Mouse (Mus musculus): ENCODE data around the gene Rhbdf1. TPM values are rescaled to one million over a fixed set of nuclear protein-coding genes. Genes with fewer than 3 reads are reported as not detected.

Rhbdf1 gene
- polyA plus RNA-seq, 1 experiment from 2014 or later: 39.5 TPM

- Histone ChIP-seq H3K36me3 (ENCODE audit: control insufficient read depth, insufficient read depth, low read length) (no peaks in the 10 kb centered on the region), H3K27me3 (ENCODE audit: control insufficient read depth, insufficient read depth, low read length) (no peaks in the 10 kb centered on the region), H3K9me3 (ENCODE audit: control insufficient read depth, low read length) (no peaks in the 10 kb centered on the region), H3K4me2 (replicated peaks; ENCODE audit: low read depth, low read length) (no peak within 1 kb of the TSS), H3K4me1 (ENCODE audit: control insufficient read depth, insufficient read depth, low read length) (no peaks in the 10 kb centered on the region), H3K27ac (ENCODE audit: low read depth, low read length) (no peak within 1 kb of the TSS), H3K9ac (ENCODE audit: low read depth, low read length) (no peak within 1 kb of the TSS), H3K4me3 (ENCODE audit: low read length) (no peak within 1 kb of the TSS)
- WGBS: 68% methylated on average over 10 of the region's 10 CpGs
- ATAC-seq (ENCODE audit: low FRiP score, low TSS enrichment): no peak
Observed at GRCm38 (mm10) chr11:32200075-32200601, 22.0 kb downstream of the Rhbdf1 start, which contains the start of gene Il9r. TSS of gene Il9r (minus strand) at chr11:32200279.

- no peak overlapping the region for H3K9ac ChIP-seq (ENCODE audit: low read depth, low read length)
- H3K9me3 ChIP-seq (ENCODE audit: control insufficient read depth, low read length): no peaks in the 10 kb centered on the region
- no peak for ATAC-seq (ENCODE audit: low FRiP score, low TSS enrichment)
- H3K36me3 ChIP-seq (ENCODE audit: control insufficient read depth, insufficient read depth, low read length): no peaks in the 10 kb centered on the region
- WGBS: 39% methylated on average over 6 of the region's 6 CpGs
- H3K4me2 ChIP-seq (replicated peaks; ENCODE audit: low read depth, low read length): no peak overlapping the region
- no peaks in the 10 kb centered on the region for H3K27me3 ChIP-seq (ENCODE audit: control insufficient read depth, insufficient read depth, low read length)
- H3K4me1 ChIP-seq (ENCODE audit: control insufficient read depth, insufficient read depth, low read length): no peaks in the 10 kb centered on the region
- H3K4me3 ChIP-seq (ENCODE audit: low read length): no peak overlapping the region
- no peak overlapping the region for H3K27ac ChIP-seq (ENCODE audit: low read depth, low read length)
Observed at GRCm38 (mm10) chr11:32199230-32199629, 22.9 kb downstream of the Rhbdf1 start.

GRCm38 (mm10) chr11:32198256-32198955, 23.7 kb downstream of the Rhbdf1 start:
- no peak for ATAC-seq (ENCODE audit: low FRiP score, low TSS enrichment)
- Histone ChIP-seq H3K4me3 (ENCODE audit: low read length) (no peak overlapping the region), H3K4me2 (replicated peaks; ENCODE audit: low read depth, low read length) (no peak overlapping the region), H3K27ac (ENCODE audit: low read depth, low read length) (no peak overlapping the region), H3K9me3 (ENCODE audit: control insufficient read depth, low read length) (no peaks in the 10 kb centered on the region), H3K9ac (ENCODE audit: low read depth, low read length) (no peak overlapping the region), H3K27me3 (ENCODE audit: control insufficient read depth, insufficient read depth, low read length) (no peaks in the 10 kb centered on the region), H3K4me1 (ENCODE audit: control insufficient read depth, insufficient read depth, low read length) (no peaks in the 10 kb centered on the region), H3K36me3 (ENCODE audit: control insufficient read depth, insufficient read depth, low read length) (no peaks in the 10 kb centered on the region)
- 70% methylated on average over 14 of the region's 14 CpGs for WGBS

GRCm38 (mm10) chr11:32197766-32198165, 24.3 kb downstream of the Rhbdf1 start:
- no peaks in the 10 kb centered on the region for H3K27me3 ChIP-seq (ENCODE audit: control insufficient read depth, insufficient read depth, low read length)
- no peaks in the 10 kb centered on the region for H3K36me3 ChIP-seq (ENCODE audit: control insufficient read depth, insufficient read depth, low read length)
- H3K27ac ChIP-seq (ENCODE audit: low read depth, low read length): no peak overlapping the region
- no peaks in the 10 kb centered on the region for H3K9me3 ChIP-seq (ENCODE audit: control insufficient read depth, low read length)
- ATAC-seq (ENCODE audit: low FRiP score, low TSS enrichment): no peak
- no peak overlapping the region for H3K4me3 ChIP-seq (ENCODE audit: low read length)
- H3K9ac ChIP-seq (ENCODE audit: low read depth, low read length): no peak overlapping the region
- WGBS: 27% methylated on average over 3 of the region's 3 CpGs
- no peak overlapping the region for H3K4me2 ChIP-seq (replicated peaks; ENCODE audit: low read depth, low read length)
- H3K4me1 ChIP-seq (ENCODE audit: control insufficient read depth, insufficient read depth, low read length): no peaks in the 10 kb centered on the region

- no peaks in the 10 kb centered on the region for H3K27me3 ChIP-seq (ENCODE audit: control insufficient read depth, insufficient read depth, low read length)
- no peak overlapping the region for H3K9ac ChIP-seq (ENCODE audit: low read depth, low read length)
- H3K9me3 ChIP-seq (ENCODE audit: control insufficient read depth, low read length): no peaks in the 10 kb centered on the region
- H3K4me3 ChIP-seq (ENCODE audit: low read length): no peak overlapping the region
- H3K4me1 ChIP-seq (ENCODE audit: control insufficient read depth, insufficient read depth, low read length): no peaks in the 10 kb centered on the region
- 56% methylated on average over 6 of the region's 6 CpGs for WGBS
- no peak for ATAC-seq (ENCODE audit: low FRiP score, low TSS enrichment)
- H3K36me3 ChIP-seq (ENCODE audit: control insufficient read depth, insufficient read depth, low read length): no peaks in the 10 kb centered on the region
- no peak overlapping the region for H3K27ac ChIP-seq (ENCODE audit: low read depth, low read length)
- no peak overlapping the region for H3K4me2 ChIP-seq (replicated peaks; ENCODE audit: low read depth, low read length)
Observed at GRCm38 (mm10) chr11:32196727-32197126, 25.4 kb downstream of the Rhbdf1 start.

GRCm38 (mm10) chr11:32195867-32196540, 26.1 kb downstream of the Rhbdf1 start:
- no peaks in the 10 kb centered on the region for H3K9me3 ChIP-seq (ENCODE audit: control insufficient read depth, low read length)
- H3K27ac ChIP-seq (ENCODE audit: low read depth, low read length): no peak overlapping the region
- ATAC-seq (ENCODE audit: low FRiP score, low TSS enrichment): no peak
- no peaks in the 10 kb centered on the region for H3K27me3 ChIP-seq (ENCODE audit: control insufficient read depth, insufficient read depth, low read length)
- H3K36me3 ChIP-seq (ENCODE audit: control insufficient read depth, insufficient read depth, low read length): no peaks in the 10 kb centered on the region
- no peak overlapping the region for H3K4me3 ChIP-seq (ENCODE audit: low read length)
- no peaks in the 10 kb centered on the region for H3K4me1 ChIP-seq (ENCODE audit: control insufficient read depth, insufficient read depth, low read length)
- H3K9ac ChIP-seq (ENCODE audit: low read depth, low read length): no peak overlapping the region
- no peak overlapping the region for H3K4me2 ChIP-seq (replicated peaks; ENCODE audit: low read depth, low read length)
- WGBS: 45% methylated on average over 11 of the region's 11 CpGs

- Histone ChIP-seq H3K9me3 (ENCODE audit: control insufficient read depth, low read length) (no peaks in the 10 kb centered on the region), H3K27me3 (ENCODE audit: control insufficient read depth, insufficient read depth, low read length) (no peaks in the 10 kb centered on the region), H3K27ac (ENCODE audit: low read depth, low read length) (no peak overlapping the region), H3K4me1 (ENCODE audit: control insufficient read depth, insufficient read depth, low read length) (no peaks in the 10 kb centered on the region), H3K9ac (ENCODE audit: low read depth, low read length) (no peak overlapping the region), H3K36me3 (ENCODE audit: control insufficient read depth, insufficient read depth, low read length) (no peaks in the 10 kb centered on the region), H3K4me3 (ENCODE audit: low read length) (no peak overlapping the region), H3K4me2 (replicated peaks; ENCODE audit: low read depth, low read length) (no peak overlapping the region)
- no peak for ATAC-seq (ENCODE audit: low FRiP score, low TSS enrichment)
- WGBS: 83% methylated on average over 5 of the region's 5 CpGs
Observed at GRCm38 (mm10) chr11:32194626-32195025, 27.5 kb downstream of the Rhbdf1 start.

- no peaks in the 10 kb centered on the region for H3K27me3 ChIP-seq (ENCODE audit: control insufficient read depth, insufficient read depth, low read length)
- 78% methylated on average over 10 of the region's 10 CpGs for WGBS
- no peaks in the 10 kb centered on the region for H3K4me1 ChIP-seq (ENCODE audit: control insufficient read depth, insufficient read depth, low read length)
- no peaks in the 10 kb centered on the region for H3K36me3 ChIP-seq (ENCODE audit: control insufficient read depth, insufficient read depth, low read length)
- no peak overlapping the region for H3K9ac ChIP-seq (ENCODE audit: low read depth, low read length)
- H3K27ac ChIP-seq (ENCODE audit: low read depth, low read length): no peak overlapping the region
- no peak overlapping the region for H3K4me3 ChIP-seq (ENCODE audit: low read length)
- ATAC-seq (ENCODE audit: low FRiP score, low TSS enrichment): no peak
- no peak overlapping the region for H3K4me2 ChIP-seq (replicated peaks; ENCODE audit: low read depth, low read length)
- H3K9me3 ChIP-seq (ENCODE audit: control insufficient read depth, low read length): no peaks in the 10 kb centered on the region
Observed at GRCm38 (mm10) chr11:32194086-32194485, 28.0 kb downstream of the Rhbdf1 start.

- H3K36me3 ChIP-seq (ENCODE audit: control insufficient read depth, insufficient read depth, low read length): no peaks in the 10 kb centered on the region
- H3K4me2 ChIP-seq (replicated peaks; ENCODE audit: low read depth, low read length): no peak overlapping the region
- 74% methylated on average over 10 of the region's 10 CpGs for WGBS
- no peak overlapping the region for H3K9ac ChIP-seq (ENCODE audit: low read depth, low read length)
- no peak overlapping the region for H3K27ac ChIP-seq (ENCODE audit: low read depth, low read length)
- H3K4me1 ChIP-seq (ENCODE audit: control insufficient read depth, insufficient read depth, low read length): no peaks in the 10 kb centered on the region
- no peak overlapping the region for H3K4me3 ChIP-seq (ENCODE audit: low read length)
- H3K9me3 ChIP-seq (ENCODE audit: control insufficient read depth, low read length): no peaks in the 10 kb centered on the region
- no peak for ATAC-seq (ENCODE audit: low FRiP score, low TSS enrichment)
- H3K27me3 ChIP-seq (ENCODE audit: control insufficient read depth, insufficient read depth, low read length): no peaks in the 10 kb centered on the region
Observed at GRCm38 (mm10) chr11:32193156-32193555, 28.9 kb downstream of the Rhbdf1 start.

All from kidney, embryonic 14.5 days (tissue).